Mouse (Mus musculus): ENCODE measurements at regions not wholly inside any gene's neighbourhood (a gene's known extent, or its start where the extent isn't known, plus 50 kb on each side); places are given as distances from the start of the nearest gene placed in this dataset.

- ATAC-seq (ENCODE audit: low read depth) = no peak
- no peak for DNase-seq (ENCODE audit: low spot score)
- Histone ChIP-seq H3K9me3 (ENCODE audit: control insufficient read depth, low read length) (no peaks in the 10 kb centered on the region), H3K27me3 (replicated peaks; ENCODE audit: control insufficient read depth, insufficient read depth, low read length) (no peaks in the 10 kb centered on the region), H3K36me3 (ENCODE audit: control insufficient read depth, insufficient read depth, low read length) (no peaks in the 10 kb centered on the region), H3K4me3 (ENCODE audit: low read depth, low read length) (no peak overlapping the region), H3K9ac (ENCODE audit: low read depth, low read length) (no peak overlapping the region), H3K4me1 (ENCODE audit: control insufficient read depth, insufficient read depth, low read length) (no peaks in the 10 kb centered on the region), H3K27ac (replicated peaks; ENCODE audit: low read depth, low read length) (no peak overlapping the region), H3K4me2 (ENCODE audit: low read depth, low read length) (no peak overlapping the region)
- 74% methylated on average over 10 of the region's 10 CpGs for WGBS
Observed at GRCm38 (mm10) chr4:56617661-56618360, 122.1 kb upstream of the Gm26657 start.

- H3K9ac ChIP-seq (ENCODE audit: low read depth, low read length) = no peak overlapping the region
- peaks cover 14% of the 10 kb centered on the region for H3K4me1 ChIP-seq (ENCODE audit: control insufficient read depth, insufficient read depth, low read length)
- ATAC-seq (ENCODE audit: low read depth) = no peak
- H3K4me3 ChIP-seq (ENCODE audit: low read depth, low read length) = no peak overlapping the region
- no peak overlapping the region for H3K4me2 ChIP-seq (ENCODE audit: low read depth, low read length)
- no peaks in the 10 kb centered on the region for H3K36me3 ChIP-seq (ENCODE audit: control insufficient read depth, insufficient read depth, low read length)
- WGBS = 58% methylated on average over 4 of the region's 4 CpGs
- DNase-seq (ENCODE audit: low spot score) = peak; percentile 32
- H3K27ac ChIP-seq (replicated peaks; ENCODE audit: low read depth, low read length) = no peak overlapping the region
- no peaks in the 10 kb centered on the region for H3K9me3 ChIP-seq (ENCODE audit: control insufficient read depth, low read length)
- H3K27me3 ChIP-seq (replicated peaks; ENCODE audit: control insufficient read depth, insufficient read depth, low read length) = no peaks in the 10 kb centered on the region
Observed at GRCm38 (mm10) chr4:56612325-56612724, 127.5 kb upstream of the Gm26657 start.

- ATAC-seq (ENCODE audit: low read depth) (no peak), DNase-seq (ENCODE audit: low spot score) (peak; percentile 89)
- Histone ChIP-seq H3K27ac (replicated peaks; ENCODE audit: low read depth, low read length) (peak overlapping the region; percentile 49; the same call in 1 of the 2 replicates), H3K4me2 (ENCODE audit: low read depth, low read length) (no peak overlapping the region), H3K9me3 (ENCODE audit: control insufficient read depth, low read length) (no peaks in the 10 kb centered on the region), H3K9ac (ENCODE audit: low read depth, low read length) (no peak overlapping the region), H3K4me1 (ENCODE audit: control insufficient read depth, insufficient read depth, low read length) (peaks cover 14% of the 10 kb centered on the region), H3K27me3 (replicated peaks; ENCODE audit: control insufficient read depth, insufficient read depth, low read length) (no peaks in the 10 kb centered on the region), H3K36me3 (ENCODE audit: control insufficient read depth, insufficient read depth, low read length) (no peaks in the 10 kb centered on the region), H3K4me3 (ENCODE audit: low read depth, low read length) (no peak overlapping the region)
- WGBS = 22% methylated on average over 4 of the region's 4 CpGs
Observed at GRCm38 (mm10) chr4:56611751-56612150, 128.1 kb upstream of the Gm26657 start.

GRCm38 (mm10) chr4:56610273-56610672 is 129.6 kb upstream of the Gm26657 start:
- Histone ChIP-seq H3K27ac (replicated peaks; ENCODE audit: low read depth, low read length) (no peak overlapping the region), H3K9me3 (ENCODE audit: control insufficient read depth, low read length) (no peaks in the 10 kb centered on the region), H3K4me2 (ENCODE audit: low read depth, low read length) (no peak overlapping the region), H3K4me1 (ENCODE audit: control insufficient read depth, insufficient read depth, low read length) (peaks cover 14% of the 10 kb centered on the region), H3K36me3 (ENCODE audit: control insufficient read depth, insufficient read depth, low read length) (no peaks in the 10 kb centered on the region), H3K9ac (ENCODE audit: low read depth, low read length) (no peak overlapping the region), H3K4me3 (ENCODE audit: low read depth, low read length) (no peak overlapping the region), H3K27me3 (replicated peaks; ENCODE audit: control insufficient read depth, insufficient read depth, low read length) (no peaks in the 10 kb centered on the region)
- WGBS = 80% methylated on average over 6 of the region's 6 CpGs
- DNase-seq (ENCODE audit: low spot score) (no peak), ATAC-seq (ENCODE audit: low read depth) (no peak)

- Histone ChIP-seq H3K4me2 (ENCODE audit: low read depth, low read length) (no peak overlapping the region), H3K4me1 (ENCODE audit: control insufficient read depth, insufficient read depth, low read length) (peaks cover 14% of the 10 kb centered on the region), H3K4me3 (ENCODE audit: low read depth, low read length) (no peak overlapping the region), H3K27ac (replicated peaks; ENCODE audit: low read depth, low read length) (no peak overlapping the region), H3K9me3 (ENCODE audit: control insufficient read depth, low read length) (no peaks in the 10 kb centered on the region), H3K27me3 (replicated peaks; ENCODE audit: control insufficient read depth, insufficient read depth, low read length) (no peaks in the 10 kb centered on the region), H3K36me3 (ENCODE audit: control insufficient read depth, insufficient read depth, low read length) (no peaks in the 10 kb centered on the region), H3K9ac (ENCODE audit: low read depth, low read length) (no peak overlapping the region)
- DNase-seq (ENCODE audit: low spot score) (no peak), ATAC-seq (ENCODE audit: low read depth) (no peak)
- WGBS = 67% methylated on average over 4 of the region's 4 CpGs
Observed at GRCm38 (mm10) chr4:56608701-56609100, 131.2 kb upstream of the Gm26657 start.

GRCm38 (mm10) chr4:56598398-56598797 is 141.5 kb upstream of the Gm26657 start:
- Histone ChIP-seq H3K9me3 (ENCODE audit: control insufficient read depth, low read length) (no peaks in the 10 kb centered on the region), H3K27me3 (replicated peaks; ENCODE audit: control insufficient read depth, insufficient read depth, low read length) (no peaks in the 10 kb centered on the region), H3K4me1 (ENCODE audit: control insufficient read depth, insufficient read depth, low read length) (no peaks in the 10 kb centered on the region), H3K27ac (replicated peaks; ENCODE audit: low read depth, low read length) (no peak overlapping the region), H3K4me2 (ENCODE audit: low read depth, low read length) (no peak overlapping the region), H3K9ac (ENCODE audit: low read depth, low read length) (no peak overlapping the region), H3K4me3 (ENCODE audit: low read depth, low read length) (no peak overlapping the region), H3K36me3 (ENCODE audit: control insufficient read depth, insufficient read depth, low read length) (no peaks in the 10 kb centered on the region)
- 72% methylated on average over 2 of the region's 2 CpGs for WGBS
- DNase-seq (ENCODE audit: low spot score) = no peak
- no peak for ATAC-seq (ENCODE audit: low read depth)

GRCm38 (mm10) chr4:56597931-56598330 is 141.9 kb upstream of the Gm26657 start:
- ATAC-seq (ENCODE audit: low read depth) (no peak), DNase-seq (ENCODE audit: low spot score) (peak; percentile 59)
- Histone ChIP-seq H3K9ac (ENCODE audit: low read depth, low read length) (no peak overlapping the region), H3K4me3 (ENCODE audit: low read depth, low read length) (no peak overlapping the region), H3K9me3 (ENCODE audit: control insufficient read depth, low read length) (no peaks in the 10 kb centered on the region), H3K36me3 (ENCODE audit: control insufficient read depth, insufficient read depth, low read length) (no peaks in the 10 kb centered on the region), H3K4me2 (ENCODE audit: low read depth, low read length) (no peak overlapping the region), H3K4me1 (ENCODE audit: control insufficient read depth, insufficient read depth, low read length) (no peaks in the 10 kb centered on the region), H3K27me3 (replicated peaks; ENCODE audit: control insufficient read depth, insufficient read depth, low read length) (no peaks in the 10 kb centered on the region), H3K27ac (replicated peaks; ENCODE audit: low read depth, low read length) (no peak overlapping the region)

GRCm38 (mm10) chr4:56582405-56582804 is 157.5 kb upstream of the Gm26657 start:
- Histone ChIP-seq H3K4me1 (ENCODE audit: control insufficient read depth, insufficient read depth, low read length) (no peaks in the 10 kb centered on the region), H3K9me3 (ENCODE audit: control insufficient read depth, low read length) (no peaks in the 10 kb centered on the region), H3K27me3 (replicated peaks; ENCODE audit: control insufficient read depth, insufficient read depth, low read length) (no peaks in the 10 kb centered on the region), H3K36me3 (ENCODE audit: control insufficient read depth, insufficient read depth, low read length) (no peaks in the 10 kb centered on the region), H3K9ac (ENCODE audit: low read depth, low read length) (no peak overlapping the region), H3K4me2 (ENCODE audit: low read depth, low read length) (no peak overlapping the region), H3K27ac (replicated peaks; ENCODE audit: low read depth, low read length) (no peak overlapping the region), H3K4me3 (ENCODE audit: low read depth, low read length) (no peak overlapping the region)
- ATAC-seq (ENCODE audit: low read depth) (no peak), DNase-seq (ENCODE audit: low spot score) (no peak)
- WGBS = 74% methylated on average over 3 of the region's 3 CpGs

GRCm38 (mm10) chr4:56576837-56577548 is 162.9 kb upstream of the Gm26657 start:
- Histone ChIP-seq H3K27me3 (replicated peaks; ENCODE audit: control insufficient read depth, insufficient read depth, low read length) (no peaks in the 10 kb centered on the region), H3K4me1 (ENCODE audit: control insufficient read depth, insufficient read depth, low read length) (no peaks in the 10 kb centered on the region), H3K4me3 (ENCODE audit: low read depth, low read length) (no peak overlapping the region), H3K4me2 (ENCODE audit: low read depth, low read length) (no peak overlapping the region), H3K36me3 (ENCODE audit: control insufficient read depth, insufficient read depth, low read length) (no peaks in the 10 kb centered on the region), H3K9ac (ENCODE audit: low read depth, low read length) (no peak overlapping the region), H3K27ac (replicated peaks; ENCODE audit: low read depth, low read length) (no peak overlapping the region), H3K9me3 (ENCODE audit: control insufficient read depth, low read length) (no peaks in the 10 kb centered on the region)
- WGBS = 72% methylated on average over 15 of the region's 15 CpGs
- ATAC-seq (ENCODE audit: low read depth) = peak; percentile 57; the same call in 1 of the 2 replicates
- peak; percentile 42 for DNase-seq (ENCODE audit: low spot score)
